Mouse (Mus musculus) right cerebral cortex, postnatal 14 days (tissue): ENCODE data around the gene Creld2.

Experiments used
- DNase-seq: peaks from one replicate; pipeline ENCODE4 v3.0.0; 2022

The Creld2 gene

DNA sequence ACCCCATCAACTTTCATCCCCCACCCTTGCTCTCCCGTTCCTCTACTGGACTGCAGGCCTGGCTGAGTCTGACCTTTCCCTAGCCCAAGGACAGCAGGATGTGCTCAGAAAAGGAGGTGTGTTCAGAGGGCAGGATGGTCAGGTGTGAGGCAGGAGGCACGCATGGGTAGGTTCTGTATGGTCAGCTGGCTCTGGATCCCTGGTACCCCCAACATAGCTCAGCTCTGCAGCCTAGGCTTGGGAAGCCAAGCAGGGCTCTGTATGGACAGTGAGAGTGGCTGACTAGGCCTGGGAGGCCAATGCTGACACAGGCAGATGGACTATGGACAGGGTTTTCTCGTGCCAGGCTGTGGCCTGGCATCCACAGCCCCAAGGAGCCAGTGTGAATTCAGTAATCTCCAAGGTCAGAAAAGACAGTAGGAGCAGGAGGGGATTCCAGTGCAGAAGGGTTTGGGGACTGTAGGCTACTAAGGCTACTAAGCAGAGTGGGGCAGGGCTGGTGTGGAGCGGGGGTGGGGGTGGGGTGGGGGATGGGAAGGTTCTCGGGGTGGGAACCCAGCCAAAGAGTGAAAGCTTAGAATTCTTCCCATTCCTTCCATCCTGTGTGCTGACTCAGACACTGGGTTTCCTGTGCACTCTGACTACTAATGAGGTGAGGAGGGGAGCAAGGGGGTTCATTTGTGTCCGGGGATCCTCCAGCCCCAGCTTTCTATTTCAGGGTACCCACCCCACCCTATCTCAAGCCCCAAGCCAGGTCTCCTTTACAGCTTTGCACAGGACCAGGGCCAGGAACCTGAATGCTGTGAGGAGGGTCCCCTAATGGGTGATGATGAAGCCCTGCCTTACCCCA, 34.9 kb downstream of the Creld2 start:
- no peak for DNase-seq

DNA sequence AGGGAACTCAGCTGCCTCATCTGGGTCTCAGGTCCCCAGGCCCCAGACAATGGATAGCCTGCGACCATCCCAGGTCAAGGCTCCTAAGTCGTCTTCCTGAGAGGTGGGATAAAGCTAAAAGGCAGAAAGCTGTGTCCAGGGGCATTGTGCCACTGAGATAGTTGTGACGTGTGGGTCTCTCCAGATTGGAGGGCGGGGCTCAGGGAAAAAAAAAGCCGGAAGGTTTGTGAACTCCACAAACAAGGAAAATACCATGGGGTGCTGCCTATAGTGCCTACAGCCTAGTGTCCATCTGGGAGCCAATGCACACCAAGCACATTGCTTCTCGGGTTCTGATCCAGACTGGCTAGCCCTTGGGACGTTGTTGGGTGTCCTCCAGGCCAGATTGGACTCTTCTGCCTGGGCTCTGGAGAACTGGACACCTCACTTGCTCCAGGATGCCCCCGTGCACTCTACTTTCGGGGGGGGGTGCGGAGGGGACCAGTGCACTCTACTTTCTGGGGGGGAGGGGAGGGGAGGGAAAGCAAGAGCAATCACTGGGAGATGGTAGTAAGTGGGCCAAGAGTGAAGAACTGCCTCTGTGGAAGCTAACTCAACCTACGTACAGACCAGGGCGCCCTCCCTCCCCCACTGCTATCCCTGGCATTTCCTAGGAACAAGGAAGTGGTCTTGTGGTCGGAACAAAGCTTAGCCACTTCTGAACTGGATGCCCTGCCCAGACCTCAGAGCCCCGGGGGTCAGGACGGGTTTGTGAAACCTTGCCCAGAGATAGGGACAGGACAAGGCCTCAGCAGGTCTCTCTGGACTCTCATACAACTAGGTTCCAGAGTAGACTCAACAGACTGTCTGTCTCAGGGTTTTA, 35.8 kb downstream of the Creld2 start:
- DNase-seq = no peak

DNA sequence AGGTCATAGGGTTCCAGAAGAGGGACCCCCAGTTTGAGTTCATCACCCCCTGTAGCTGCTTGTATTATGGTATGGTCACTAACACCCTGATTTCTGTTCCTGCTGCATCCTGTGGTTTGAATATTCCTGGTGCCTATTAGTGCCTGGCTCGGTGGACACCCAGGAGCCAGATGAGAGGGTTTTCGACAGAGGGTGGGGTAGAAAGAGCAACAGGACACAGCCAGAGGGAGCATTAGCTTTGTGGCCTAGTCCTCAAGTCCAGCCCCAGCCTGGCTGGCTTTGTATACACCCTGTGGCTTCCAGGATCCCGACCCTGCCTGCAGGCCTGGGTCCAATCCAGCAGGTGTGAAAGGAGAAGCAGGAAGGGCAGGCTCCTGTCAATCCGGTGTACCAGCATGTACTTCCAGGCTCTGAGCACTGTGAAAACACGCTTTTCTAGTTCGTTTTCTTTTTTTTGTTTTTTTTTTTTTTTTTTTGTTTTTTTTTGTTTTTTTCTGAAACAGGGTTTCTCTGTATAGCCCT, 36.5 kb downstream of the Creld2 start:
- DNase-seq = no peak

DNA sequence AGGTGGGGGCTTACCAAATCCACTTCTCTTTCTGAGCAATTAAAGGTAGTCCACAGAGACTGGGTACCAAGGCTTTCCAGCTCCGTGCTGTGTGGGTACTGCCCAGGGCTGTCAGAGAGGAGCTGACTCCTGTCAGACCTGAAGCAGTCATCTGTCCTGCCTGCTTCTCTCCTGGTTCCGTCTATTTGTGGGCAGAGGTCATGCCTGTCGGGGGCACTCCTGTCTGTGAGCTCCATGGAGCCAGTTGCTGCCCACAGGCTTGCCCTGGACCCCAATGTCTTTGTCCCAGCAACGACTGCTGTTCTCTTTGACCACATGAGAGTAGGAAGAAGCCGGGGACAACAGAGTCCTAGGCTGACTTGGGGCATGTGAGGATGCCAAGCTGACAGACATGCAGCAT, 37.2 kb downstream of the Creld2 start:
- DNase-seq = no peak

DNA sequence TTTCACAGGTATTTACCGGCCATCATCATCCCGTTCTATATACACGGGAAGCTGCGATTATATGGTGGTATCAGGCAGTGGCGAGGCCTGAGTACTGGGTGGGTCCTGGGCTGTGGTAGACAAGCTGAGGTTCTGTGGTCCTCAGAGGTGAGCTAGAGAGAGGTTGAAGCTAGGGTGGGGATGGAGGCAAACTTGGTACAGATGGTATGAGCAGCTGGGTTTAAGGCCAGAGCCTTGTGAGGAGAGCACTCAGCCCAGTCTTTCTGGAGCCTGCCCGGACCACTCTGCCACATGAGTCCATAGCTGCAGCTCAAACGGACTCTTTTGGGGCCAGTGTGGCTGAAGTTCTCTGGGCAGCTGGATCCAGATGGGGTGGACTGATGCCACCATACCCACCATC, 37.9 kb downstream of the Creld2 start:
- DNase-seq = no peak

DNA sequence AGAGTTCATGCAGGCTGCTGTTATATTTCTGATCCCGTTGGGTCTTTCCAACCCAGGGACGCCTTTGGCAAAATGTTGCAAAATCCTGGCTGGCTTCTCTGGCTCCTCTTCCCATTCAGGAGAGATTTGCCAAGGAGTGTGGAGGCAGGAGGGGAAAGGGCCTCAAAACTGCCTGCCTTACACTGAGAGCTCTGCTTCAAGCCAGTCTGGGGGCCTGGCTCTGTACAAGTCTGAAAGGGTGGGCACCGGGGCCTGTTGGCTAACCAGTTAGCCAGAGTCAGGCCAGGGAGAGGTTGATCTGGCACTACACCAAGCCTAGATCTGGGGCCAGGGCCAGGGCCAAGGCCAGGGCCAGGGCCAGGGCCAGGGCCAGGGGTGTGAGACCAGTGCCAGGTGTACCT, 38.7 kb downstream of the Creld2 start:
- DNase-seq = no peak

DNA sequence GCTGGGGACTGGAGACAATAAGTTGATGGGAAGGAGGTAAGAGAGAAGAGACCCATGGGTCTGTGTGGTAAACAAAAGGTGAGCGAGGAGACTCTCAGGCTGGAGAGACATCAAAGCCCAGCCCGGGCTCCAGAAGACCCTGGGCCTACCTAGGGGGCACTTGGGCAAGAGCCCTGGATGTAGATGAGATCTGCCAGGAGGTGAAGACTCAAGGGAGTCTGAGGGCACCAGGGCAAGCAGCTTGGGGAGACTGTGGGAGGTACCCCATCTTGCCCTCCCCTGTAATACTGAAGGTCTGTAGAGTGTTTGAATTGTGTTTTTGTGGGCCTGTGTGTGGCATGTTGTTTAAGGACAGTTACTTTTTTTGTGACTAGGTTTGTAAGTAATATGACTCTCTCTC, 39.3 kb downstream of the Creld2 start:
- no peak for DNase-seq

DNA sequence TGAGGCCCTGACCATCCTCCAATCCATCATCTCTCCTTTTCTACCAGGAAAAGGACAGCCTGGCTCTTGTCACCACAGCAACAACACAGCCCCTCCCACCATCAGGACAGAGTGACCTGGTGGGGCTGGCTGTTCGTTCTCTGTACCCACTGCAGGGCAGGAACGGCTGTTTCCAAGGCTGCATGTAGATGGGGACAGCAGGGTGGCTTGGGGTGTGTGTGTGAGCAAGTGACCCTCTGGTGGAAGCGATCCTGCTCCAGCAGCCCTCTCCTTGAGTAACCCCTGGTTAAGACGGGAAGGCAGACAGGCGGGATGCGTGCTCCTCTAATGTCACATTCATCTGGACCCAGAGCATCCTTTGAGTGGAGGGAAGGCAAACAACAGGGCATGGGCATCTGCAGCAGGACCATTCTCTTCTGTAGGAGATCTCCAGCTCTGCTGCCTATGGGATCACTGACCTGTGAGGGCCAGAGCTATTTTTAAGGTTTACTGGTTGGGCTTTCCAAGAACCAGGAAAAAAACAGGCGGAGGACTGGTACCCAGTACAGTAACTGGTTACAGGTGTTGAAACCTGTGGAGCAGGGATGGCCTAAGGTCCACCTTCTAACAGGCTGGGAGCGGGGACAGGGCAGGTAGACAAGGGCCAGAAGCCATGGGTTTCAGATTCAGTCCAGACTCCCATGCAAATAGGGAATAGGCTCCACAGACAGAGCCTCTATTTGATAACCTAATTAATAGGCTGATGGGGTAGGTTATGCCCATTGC, 39.9 kb downstream of the Creld2 start:
- no peak for DNase-seq

DNA sequence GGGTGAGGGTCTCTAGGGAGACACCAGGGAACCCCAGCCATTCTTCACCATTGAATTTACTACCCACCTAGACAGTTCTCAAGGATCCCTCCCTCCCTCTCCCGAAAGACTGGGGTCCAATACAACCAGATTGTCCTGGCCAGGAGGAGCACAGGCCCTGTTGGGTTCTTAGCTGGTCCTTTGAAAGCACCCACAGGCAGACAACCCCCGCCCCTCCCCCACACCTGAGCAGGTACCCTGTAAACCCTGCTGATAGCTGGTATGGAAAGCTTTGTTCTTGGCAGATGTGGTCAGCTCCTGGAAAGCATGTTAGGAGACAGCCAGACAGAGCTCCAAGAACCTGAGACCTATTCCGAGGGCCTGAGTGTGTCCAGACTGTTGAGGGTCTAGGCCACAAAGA, 41.3 kb downstream of the Creld2 start:
- no peak for DNase-seq

DNA sequence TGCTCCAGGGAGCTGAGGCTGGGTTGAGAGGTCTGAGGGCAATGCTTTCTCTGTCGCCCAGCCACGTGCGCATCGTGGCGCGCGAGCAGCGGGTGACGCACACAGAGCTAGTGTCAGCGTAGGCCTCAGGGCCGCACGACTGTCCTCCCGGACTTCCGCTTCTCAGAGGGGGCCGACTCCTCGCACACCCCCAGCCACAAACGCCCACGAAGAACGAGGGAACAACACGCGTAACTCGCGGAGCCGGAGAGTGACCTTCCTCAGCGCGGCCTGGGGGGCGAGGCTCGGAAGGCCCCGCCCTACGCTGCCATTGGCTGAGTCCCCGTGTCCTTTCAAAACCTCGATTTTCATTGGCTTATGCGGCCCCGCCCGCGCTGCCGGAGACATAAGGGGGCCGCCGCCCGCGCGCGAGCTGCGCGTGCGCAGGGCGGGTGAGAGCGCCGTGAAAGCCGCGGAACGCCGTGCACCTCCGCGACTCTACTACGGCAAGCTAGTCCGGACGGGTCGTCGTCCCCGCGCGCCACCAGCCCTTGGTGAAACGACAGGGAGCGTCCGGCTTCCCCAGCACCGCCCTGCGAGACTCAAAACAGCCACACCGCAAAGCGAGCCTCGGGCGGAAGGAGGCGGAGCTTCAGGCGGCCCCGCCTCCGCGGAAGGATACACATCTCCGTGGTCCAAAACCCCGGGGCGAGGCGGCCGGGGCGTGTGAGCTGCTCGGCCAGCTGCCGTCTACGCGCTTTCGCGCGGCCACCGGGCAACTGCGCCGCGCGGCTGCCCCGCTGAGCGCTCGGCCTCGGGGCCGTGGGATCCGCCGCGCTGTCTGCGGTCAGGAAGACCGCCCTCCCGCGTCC, 42.6 kb downstream of the Creld2 start, which contains the start of gene Pim3:
Pim3 (plus strand) TSS at position 415 of the 851 bp plus-strand sequence.
- DNase-seq = peak; percentile 95

DNA sequence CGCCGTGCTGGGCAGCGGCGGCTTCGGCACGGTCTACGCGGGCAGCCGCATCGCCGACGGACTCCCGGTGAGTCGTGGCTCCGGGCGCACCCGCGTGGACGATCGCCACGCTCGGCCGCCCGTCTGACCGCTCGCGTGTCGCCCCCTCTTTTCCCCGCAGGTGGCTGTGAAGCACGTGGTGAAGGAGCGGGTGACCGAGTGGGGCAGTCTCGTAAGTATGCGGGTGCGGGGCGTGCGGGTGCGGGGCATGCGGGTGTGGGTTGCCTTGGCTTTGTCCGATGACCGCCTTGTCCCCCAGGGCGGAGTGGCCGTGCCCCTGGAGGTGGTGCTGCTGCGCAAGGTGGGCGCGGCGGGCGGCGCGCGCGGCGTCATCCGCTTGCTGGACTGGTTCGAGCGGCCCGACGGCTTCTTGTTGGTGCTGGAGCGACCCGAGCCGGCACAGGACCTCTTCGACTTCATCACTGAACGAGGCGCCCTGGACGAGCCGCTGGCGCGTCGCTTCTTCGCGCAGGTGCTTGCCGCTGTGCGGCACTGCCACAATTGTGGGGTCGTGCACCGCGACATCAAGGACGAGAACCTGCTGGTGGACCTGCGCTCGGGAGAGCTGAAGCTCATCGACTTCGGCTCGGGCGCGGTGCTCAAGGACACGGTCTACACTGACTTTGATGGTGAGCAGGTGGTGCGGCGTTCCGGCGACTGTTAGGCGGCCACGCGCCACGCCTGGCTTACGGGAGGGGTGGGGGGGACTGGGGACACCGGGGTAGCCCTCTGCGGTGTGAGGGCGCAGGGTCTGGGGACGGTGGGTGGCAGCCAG, 43.6 kb downstream of the Creld2 start:
- peak; percentile 62 for DNase-seq

DNA sequence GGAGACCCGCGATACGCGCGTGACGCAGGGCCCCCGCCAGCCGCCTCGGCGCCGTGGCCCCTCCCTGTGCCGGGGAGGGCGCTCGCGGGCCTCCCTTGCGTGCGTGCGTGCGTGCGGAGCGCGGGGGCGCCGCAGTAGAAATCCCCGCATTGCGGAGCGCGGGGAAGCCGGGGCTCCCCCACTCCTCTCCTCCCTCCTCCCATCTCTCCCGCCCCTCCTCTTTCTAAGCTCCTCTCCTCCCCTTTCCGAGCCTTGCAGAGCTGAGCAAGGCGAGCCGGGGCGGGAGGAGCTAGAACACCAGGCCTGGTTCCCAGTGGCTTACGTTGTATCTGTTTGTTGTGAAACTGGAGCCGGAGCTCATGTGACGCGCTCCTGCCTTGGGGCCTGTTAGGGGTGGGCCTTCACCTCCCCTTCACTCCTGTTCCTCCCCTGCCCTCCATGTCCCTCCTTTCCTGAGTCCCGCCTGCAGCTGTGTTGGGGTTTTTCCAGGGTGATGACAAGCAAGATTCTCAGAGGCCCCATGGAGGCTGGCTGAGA, 44.3 kb downstream of the Creld2 start:
- peak; percentile 79 for DNase-seq

DNA sequence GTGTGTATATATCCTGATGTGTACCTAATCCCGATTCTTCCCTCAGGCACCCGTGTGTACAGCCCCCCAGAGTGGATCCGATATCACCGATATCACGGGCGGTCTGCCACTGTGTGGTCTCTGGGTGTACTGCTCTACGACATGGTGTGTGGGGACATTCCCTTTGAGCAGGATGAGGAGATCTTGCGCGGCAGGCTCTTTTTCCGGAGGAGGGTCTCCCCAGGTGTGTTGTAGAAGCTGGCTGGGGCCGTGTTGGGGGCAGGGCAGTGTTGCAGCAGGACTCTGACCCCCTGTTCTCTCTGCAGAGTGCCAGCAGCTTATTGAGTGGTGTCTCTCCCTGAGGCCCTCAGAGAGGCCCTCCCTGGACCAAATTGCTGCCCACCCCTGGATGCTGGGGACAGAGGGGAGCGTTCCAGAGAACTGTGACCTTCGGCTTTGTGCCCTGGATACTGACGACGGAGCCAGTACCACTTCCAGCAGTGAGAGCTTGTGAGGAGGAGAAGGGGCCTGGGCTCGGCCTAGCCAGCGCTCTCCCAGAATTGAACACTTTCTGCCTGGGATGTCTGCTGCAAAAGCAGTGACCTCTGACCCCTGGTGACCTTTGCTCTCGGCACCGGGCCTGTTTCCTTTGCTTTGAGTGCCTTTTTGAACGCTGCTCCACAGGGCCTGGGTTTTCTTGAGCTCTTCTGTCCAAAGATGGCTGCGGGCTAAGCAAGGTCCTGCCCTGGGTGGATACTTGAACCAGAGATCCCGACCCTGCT, 45.0 kb downstream of the Creld2 start:
- no peak for DNase-seq

DNA sequence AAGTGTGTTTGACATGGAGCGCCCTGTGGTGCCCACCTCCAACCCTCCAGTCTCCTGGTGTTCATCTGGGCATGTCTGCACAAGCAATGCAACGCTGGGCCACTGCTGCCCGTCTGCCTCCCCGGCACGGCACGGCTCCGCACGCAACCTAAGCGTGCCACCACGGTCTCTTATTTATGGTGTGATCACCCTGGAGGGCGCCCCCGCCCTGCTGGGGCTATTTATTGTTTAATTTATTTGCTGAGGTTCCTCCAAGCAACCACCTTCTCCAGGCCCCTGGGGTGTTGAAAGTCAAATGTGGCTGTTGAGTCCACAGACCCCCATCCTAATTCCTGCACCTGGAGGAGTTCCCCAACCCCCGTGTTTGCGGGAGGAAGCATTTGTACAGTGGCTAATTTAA, 45.6 kb downstream of the Creld2 start:
- DNase-seq = no peak

DNA sequence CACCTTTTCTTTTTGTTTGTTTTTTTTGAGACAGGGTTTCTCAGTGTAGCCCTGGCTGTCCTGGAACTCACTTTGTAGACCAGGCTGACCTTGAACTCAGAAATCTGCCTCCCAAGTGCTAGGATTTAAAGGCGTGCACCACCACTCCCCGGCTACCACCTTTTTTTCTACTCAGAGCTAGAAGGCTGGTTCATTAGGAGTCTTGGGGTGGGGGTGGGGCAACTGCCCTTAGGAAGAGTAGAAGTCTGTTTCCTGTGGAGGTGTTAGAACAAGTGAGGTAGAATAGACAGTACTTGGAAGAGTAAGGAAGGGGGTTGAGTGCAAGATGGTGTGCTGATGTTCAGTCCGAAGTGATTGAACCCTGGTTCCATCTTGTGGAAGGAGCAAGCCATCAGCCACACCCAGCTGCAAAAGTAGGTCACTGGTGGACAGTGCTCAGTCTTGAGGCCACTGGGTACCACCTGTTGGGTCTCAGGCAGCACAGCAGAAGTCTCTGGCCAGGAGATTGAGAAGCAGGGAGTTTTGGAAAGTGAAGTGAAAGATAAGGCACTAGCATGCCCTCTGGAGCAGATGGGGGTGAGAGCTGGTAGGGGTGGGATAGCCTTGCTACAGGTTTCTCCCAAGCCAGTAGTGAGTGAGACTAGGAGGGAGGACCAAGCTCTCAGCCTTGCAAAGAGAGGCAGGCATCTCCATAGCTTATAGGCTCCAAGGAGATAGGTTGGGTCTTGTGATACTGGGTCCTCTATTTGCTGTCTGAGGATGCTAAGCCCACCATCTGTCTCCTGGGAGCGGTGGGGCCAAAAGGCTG, 46.6 kb downstream of the Creld2 start:
- DNase-seq = no peak

DNA sequence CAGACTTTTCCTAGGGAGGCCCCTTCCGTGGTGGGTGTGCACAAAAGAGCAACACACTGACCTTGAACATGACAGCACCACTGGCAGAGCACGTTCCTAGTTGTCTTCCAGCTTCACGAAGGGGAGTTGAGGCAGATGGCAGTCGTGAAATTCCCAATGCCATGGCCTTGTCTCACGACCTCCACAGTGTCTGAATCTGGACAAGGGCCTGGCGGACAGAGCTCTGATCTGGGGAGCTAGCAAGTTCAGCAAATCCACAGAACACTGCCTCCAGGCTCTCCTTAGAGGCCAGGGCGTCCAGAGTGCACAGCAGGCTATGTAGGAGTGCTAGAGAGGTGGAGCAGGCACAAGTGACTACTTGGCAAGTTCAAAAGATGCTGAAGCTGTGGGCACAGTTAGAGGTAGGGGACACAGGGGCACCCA, 47.5 kb downstream of the Creld2 start:
- no peak for DNase-seq

DNA sequence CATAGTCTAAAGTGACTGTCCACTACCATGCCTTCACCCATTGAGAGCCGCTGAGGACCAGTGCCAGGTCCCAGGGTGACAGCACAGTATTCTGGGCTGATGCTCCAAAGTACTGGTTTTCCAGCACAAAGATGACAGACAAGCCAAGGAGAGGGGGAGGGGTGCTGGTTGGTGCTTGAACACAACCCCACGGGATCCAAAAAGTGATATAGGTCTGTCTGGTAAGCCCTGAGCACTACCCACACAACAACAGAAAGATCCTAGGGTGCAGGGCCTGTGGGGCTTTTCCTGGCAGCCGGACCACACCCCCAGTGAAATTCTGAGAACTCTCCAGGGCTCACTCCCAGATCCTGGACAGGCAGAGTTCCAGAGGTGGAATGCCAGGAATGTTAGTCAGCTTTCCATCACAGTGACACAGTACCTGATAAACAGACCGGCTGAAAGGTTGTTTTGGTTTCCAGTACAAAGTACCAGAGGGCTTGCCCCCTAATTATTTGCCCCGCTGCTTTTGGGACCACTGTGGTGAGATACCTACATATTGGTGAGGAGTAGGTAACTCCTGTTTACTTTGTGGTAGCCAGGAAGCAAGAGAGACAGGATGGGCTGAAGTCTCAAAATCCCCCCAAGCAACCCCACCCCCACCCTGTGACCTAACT, 48.0 kb downstream of the Creld2 start:
- DNase-seq = no peak

DNA sequence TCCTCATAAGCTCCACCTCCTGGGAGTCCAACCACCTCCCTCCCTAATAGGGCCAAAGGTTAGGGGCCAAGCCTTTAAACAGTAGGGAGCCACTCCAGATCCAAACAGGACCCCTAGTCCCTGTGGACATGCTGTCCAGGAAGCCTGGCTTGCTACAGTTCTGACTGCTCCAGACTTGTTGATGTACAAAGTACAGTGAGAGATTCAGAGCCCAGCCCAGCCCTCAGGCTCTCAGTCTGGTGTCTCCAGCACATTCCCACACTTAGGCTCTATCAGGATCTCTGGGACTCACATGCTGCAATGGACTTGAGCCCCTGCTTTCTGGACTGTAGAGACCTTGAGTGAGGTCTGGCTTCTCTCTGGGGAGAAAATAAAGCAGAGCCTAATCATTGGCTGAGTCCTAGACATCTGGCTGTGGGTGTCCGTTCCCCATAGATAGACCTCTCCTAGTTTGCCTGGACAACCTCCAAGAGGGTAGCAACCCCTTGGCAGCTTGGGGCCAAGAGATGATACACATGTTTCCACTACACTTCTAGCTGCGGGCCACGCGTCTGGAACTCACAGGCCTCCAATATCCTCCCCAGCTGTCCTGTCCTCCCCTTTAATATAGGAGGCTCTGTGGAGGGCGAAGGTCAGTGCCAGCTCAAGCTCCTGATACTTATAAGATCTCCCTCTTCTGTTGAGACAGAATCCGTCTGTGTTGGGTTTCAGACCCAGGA, 48.7 kb downstream of the Creld2 start:
- DNase-seq = no peak
